Mouse (Mus musculus) midbrain, embryonic 11.5 days (tissue): ENCODE measurements around the gene Higd1a. TPM values are rescaled to one million over a fixed set of nuclear protein-coding genes. Genes with fewer than 3 reads are reported as not detected.

Experiments used
- ATAC-seq: fragments of 200-750 bp; cut with Nextera tagmentation; 2 replicates; pipeline ENCODE4 v1.8.0; 2017; ENCODE audit warnings: moderate TSS enrichment, moderate library complexity; ENCODE audit not compliant: low FRiP score
- DNase-seq: peaks from one replicate; pipeline ENCODE4 v3.0.0; 2015; ENCODE audit warnings: low spot score; ENCODE audit errors: missing footprints
- H3K27ac ChIP-seq: fragments of 300-500 bp; sonication (generic); 2 replicates; pipeline ENCODE4 v1.5.1; 2014; ENCODE audit warnings: low read depth, low read length
- H3K27me3 ChIP-seq: fragments of 300-500 bp; sonication (generic); 2 replicates; pipeline ENCODE4 v1.6.1; 2014; ENCODE audit warnings: mild to moderate bottlenecking, low read length, moderate library complexity, mixed read lengths; ENCODE audit not compliant: control insufficient read depth, insufficient read depth
- H3K36me3 ChIP-seq: fragments of 300-500 bp; sonication (generic); 2 replicates; pipeline ENCODE4 v1.6.1; 2014; ENCODE audit warnings: mild to moderate bottlenecking, low read length, moderate library complexity, mixed read lengths; ENCODE audit not compliant: control insufficient read depth, insufficient read depth
- H3K4me1 ChIP-seq: fragments of 300-500 bp; sonication (generic); 2 replicates; pipeline ENCODE4 v1.6.1; 2014; ENCODE audit warnings: low read length; ENCODE audit not compliant: control insufficient read depth, insufficient read depth
- H3K4me2 ChIP-seq: fragments of 300-500 bp; sonication (generic); 2 replicates; pipeline ENCODE4 v1.6.1; 2014; ENCODE audit warnings: mild to moderate bottlenecking, moderate library complexity
- H3K4me3 ChIP-seq: fragments of 300-500 bp; sonication (generic); 2 replicates; pipeline ENCODE4 v1.5.1; 2014; ENCODE audit warnings: low read depth, low read length
- H3K9ac ChIP-seq: fragments of 300-500 bp; sonication (generic); 2 replicates; pipeline ENCODE4 v1.6.1; 2014; ENCODE audit warnings: low read length
- H3K9me3 ChIP-seq: fragments of 300-500 bp; sonication (generic); 2 replicates; pipeline ENCODE4 v1.6.1; 2016; ENCODE audit warnings: low read length; ENCODE audit not compliant: control insufficient read depth
- WGBS: fragments of 180-500 bp; shearing (Covaris S2); extraction: QIAGEN DNeasy Blood & Tissue Kit; methylation state at CpG from one replicate; pipeline ENCODE4 v1.1.7; 2014; 5-methylcytosine and 5-hydroxymethylcytosine counted together
- polyA plus RNA-seq: library from polyadenylated mRNA; unstranded; fragments of >200 nt; fragmentation: Nextera tagmentation; extraction: Ambion mirVana; gene quantifications from 2 replicates; pipeline ENCODE4 v1.2.1, GENCODE M21; 2014

Higd1a gene
- polyA plus RNA-seq, 1 experiment from 2014 or later: 170 TPM

- Histone ChIP-seq H3K9me3 (no peaks in the 10 kb centered on the region), H3K4me3 (no peak overlapping the region), H3K36me3 (no peaks in the 10 kb centered on the region), H3K27me3 (no peaks in the 10 kb centered on the region), H3K4me2 (no peak overlapping the region), H3K9ac (no peak overlapping the region), H3K4me1 (no peaks in the 10 kb centered on the region), H3K27ac (no peak overlapping the region)
- DNase-seq (no peak), ATAC-seq (no peak)
- 78% methylated on average over 5 of the region's 5 CpGs for WGBS
Measured at GRCm38 (mm10) chr9:121900282-121900855, 42.2 kb upstream of the Higd1a start.

- H3K9ac ChIP-seq: no peak overlapping the region
- H3K9me3 ChIP-seq: no peaks in the 10 kb centered on the region
- no peak overlapping the region for H3K4me3 ChIP-seq
- H3K27me3 ChIP-seq: no peaks in the 10 kb centered on the region
- ATAC-seq: no peak
- DNase-seq: no peak
- H3K4me1 ChIP-seq: no peaks in the 10 kb centered on the region
- no peaks in the 10 kb centered on the region for H3K36me3 ChIP-seq
- WGBS: 70% methylated on average over 6 of the region's 6 CpGs
- no peak overlapping the region for H3K27ac ChIP-seq
- H3K4me2 ChIP-seq: no peak overlapping the region
Measured at GRCm38 (mm10) chr9:121899306-121899705, 41.1 kb upstream of the Higd1a start.

- Histone ChIP-seq H3K27ac (no peak within 1 kb of the TSS), H3K9me3 (no peaks in the 10 kb centered on the region), H3K36me3 (no peaks in the 10 kb centered on the region), H3K27me3 (no peaks in the 10 kb centered on the region), H3K9ac (no peak within 1 kb of the TSS), H3K4me2 (no peak within 1 kb of the TSS), H3K4me3 (no peak within 1 kb of the TSS), H3K4me1 (no peaks in the 10 kb centered on the region)
- DNase-seq: no peak
- no peak for ATAC-seq
- 81% methylated on average over 9 of the region's 9 CpGs for WGBS
Measured at GRCm38 (mm10) chr9:121898245-121898644, 40.1 kb upstream of the Higd1a start, which contains the start of gene Ackr2. Ackr2 (plus strand) TSS chr9:121898355.

GRCm38 (mm10) chr9:121896820-121897219, 38.7 kb upstream of the Higd1a start:
- no peak for ATAC-seq
- DNase-seq: no peak
- Histone ChIP-seq H3K4me1 (no peaks in the 10 kb centered on the region), H3K27ac (no peak overlapping the region), H3K27me3 (no peaks in the 10 kb centered on the region), H3K36me3 (no peaks in the 10 kb centered on the region), H3K9me3 (no peaks in the 10 kb centered on the region), H3K4me3 (no peak overlapping the region), H3K4me2 (no peak overlapping the region), H3K9ac (no peak overlapping the region)
- WGBS: 86% methylated on average over 4 of the region's 4 CpGs

DNA sequence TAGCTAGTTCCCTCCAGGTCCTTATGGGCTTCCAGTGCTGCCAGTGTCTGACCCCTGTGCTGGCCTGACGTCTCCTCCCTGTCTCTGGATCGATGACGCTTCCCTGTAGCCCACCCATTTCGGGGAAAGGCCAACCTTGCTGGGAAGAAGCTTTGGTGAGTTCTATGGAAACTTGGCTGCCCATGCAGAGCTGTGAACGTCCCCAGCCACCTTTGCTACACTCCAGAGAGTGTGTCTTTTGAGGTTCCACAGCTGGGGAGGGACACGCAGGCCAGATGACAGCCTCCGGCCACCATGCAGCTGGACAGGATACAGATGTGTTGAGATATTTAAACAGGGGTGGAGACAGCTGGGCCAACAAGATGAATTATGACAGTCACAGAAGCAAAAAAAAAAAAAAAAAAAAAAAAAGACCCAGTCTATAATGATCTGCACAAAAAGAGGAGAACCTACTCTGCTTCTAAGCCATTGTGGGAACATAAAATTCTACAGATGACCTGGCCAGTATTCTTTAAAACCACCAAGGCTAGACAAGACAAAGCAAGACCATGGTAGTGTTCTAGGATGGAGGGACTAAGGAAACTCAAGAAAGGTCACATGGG, 37.3 kb upstream of the Higd1a start:
- H3K9ac ChIP-seq: no peak overlapping the region
- no peaks in the 10 kb centered on the region for H3K27me3 ChIP-seq
- DNase-seq (no peak), ATAC-seq (no peak)
- H3K36me3 ChIP-seq: no peaks in the 10 kb centered on the region
- H3K27ac ChIP-seq: no peak overlapping the region
- H3K9me3 ChIP-seq: no peaks in the 10 kb centered on the region
- H3K4me1 ChIP-seq: no peaks in the 10 kb centered on the region; the same call in 1 of the 2 replicates
- no peak overlapping the region for H3K4me3 ChIP-seq
- H3K4me2 ChIP-seq: no peak overlapping the region
- 66% methylated on average over 7 of the region's 7 CpGs for WGBS

DNA sequence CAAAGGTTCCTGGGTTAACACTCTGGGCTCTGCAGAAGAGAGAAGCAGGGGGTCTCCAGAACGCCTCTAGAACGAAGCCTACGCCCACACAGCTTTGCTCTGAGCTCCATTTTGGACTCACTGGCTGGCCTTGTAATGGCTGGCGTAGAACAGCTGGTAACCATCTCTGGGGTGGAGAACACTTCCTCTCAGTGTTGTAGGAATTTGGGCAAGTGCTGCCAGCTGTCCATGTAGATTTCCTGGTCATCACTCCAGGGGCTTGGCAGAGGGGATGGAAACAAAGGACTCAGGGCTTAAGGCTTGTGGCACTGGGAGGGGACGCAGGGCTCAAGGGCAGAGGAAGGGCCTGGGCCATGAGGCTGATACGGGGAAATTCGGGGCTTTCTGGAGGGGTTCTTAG, 36.3 kb upstream of the Higd1a start:
- Histone ChIP-seq H3K9me3 (no peaks in the 10 kb centered on the region), H3K4me3 (no peak overlapping the region), H3K4me2 (no peak overlapping the region), H3K4me1 (no peaks in the 10 kb centered on the region; the same call in 1 of the 2 replicates), H3K27me3 (no peaks in the 10 kb centered on the region), H3K36me3 (no peaks in the 10 kb centered on the region), H3K27ac (no peak overlapping the region), H3K9ac (no peak overlapping the region)
- ATAC-seq (no peak), DNase-seq (no peak)
- 69% methylated on average over 7 of the region's 7 CpGs for WGBS

GRCm38 (mm10) chr9:121892057-121892687, 34.0 kb upstream of the Higd1a start:
- Histone ChIP-seq H3K27ac (no peak overlapping the region), H3K9ac (no peak overlapping the region), H3K4me2 (no peak overlapping the region), H3K9me3 (no peaks in the 10 kb centered on the region), H3K36me3 (no peaks in the 10 kb centered on the region), H3K4me1 (no peaks in the 10 kb centered on the region; the same call in 1 of the 2 replicates), H3K4me3 (no peak overlapping the region), H3K27me3 (no peaks in the 10 kb centered on the region)
- DNase-seq: no peak
- ATAC-seq: no peak
- WGBS: 89% methylated on average over 12 of the region's 12 CpGs

DNA sequence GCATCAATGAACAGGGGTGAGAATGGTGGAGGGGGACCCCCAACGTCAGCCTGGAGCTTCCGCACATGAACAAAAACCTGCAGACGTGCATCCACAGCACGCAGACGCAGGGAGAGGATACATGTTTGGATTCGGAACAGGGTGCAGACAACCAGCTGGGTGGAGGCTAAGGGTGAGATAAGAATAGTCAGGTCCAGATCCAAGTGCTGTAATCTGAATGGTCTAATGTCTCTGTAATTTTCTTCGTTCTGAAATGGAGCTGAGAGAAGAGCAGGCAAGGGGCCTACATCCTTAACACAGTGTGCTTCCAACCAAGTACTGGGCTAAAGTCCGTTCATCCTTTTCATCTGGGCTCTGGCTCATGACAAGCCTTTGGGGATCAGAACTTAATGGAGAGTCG, 33.1 kb upstream of the Higd1a start:
- DNase-seq (no peak), ATAC-seq (no peak)
- Histone ChIP-seq H3K4me2 (no peak overlapping the region), H3K9ac (no peak overlapping the region), H3K4me1 (no peaks in the 10 kb centered on the region; the same call in 1 of the 2 replicates), H3K9me3 (no peaks in the 10 kb centered on the region), H3K4me3 (no peak overlapping the region), H3K36me3 (no peaks in the 10 kb centered on the region), H3K27me3 (no peaks in the 10 kb centered on the region), H3K27ac (no peak overlapping the region)
- WGBS: 81% methylated on average over 9 of the region's 9 CpGs

GRCm38 (mm10) chr9:121890441-121890941, 32.3 kb upstream of the Higd1a start:
- ATAC-seq: no peak
- Histone ChIP-seq H3K9me3 (no peaks in the 10 kb centered on the region), H3K36me3 (no peaks in the 10 kb centered on the region), H3K27ac (no peak overlapping the region), H3K9ac (no peak overlapping the region), H3K4me1 (no peaks in the 10 kb centered on the region; the same call in 1 of the 2 replicates), H3K4me2 (no peak overlapping the region), H3K4me3 (no peak overlapping the region), H3K27me3 (no peaks in the 10 kb centered on the region)
- 53% methylated on average over 18 of the region's 18 CpGs for WGBS
- no peak for DNase-seq
